Mouse (Mus musculus): Measurements from ENCODE around the gene Gabrb2.

The Gabrb2 gene

DNA sequence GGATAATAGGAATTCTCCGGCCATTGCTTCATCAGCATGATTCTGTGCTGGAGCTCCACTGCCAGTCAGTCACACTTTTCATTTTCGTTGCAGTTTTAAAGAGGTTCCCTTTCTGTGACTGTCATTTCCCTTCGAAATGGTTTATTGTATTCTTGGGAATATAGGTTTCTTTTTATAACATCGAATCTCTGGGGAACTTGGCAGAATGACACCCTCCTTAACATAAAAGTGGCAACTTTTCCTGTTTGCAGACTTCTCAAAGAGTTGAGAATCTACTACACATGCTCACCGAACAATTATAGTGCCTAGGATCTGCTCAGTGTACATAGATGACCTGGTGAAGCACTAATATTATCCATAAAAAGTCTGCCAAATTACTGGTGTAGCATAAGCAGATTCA is 146.5 kb downstream of the Gabrb2 start:
- 29% methylated on average over 5 of the region's 5 CpGs for WGBS

GRCm38 (mm10) chr11:42571467-42571866 is 151.9 kb downstream of the Gabrb2 start:
- 35% methylated on average over 4 of the region's 4 CpGs for WGBS

- WGBS: 47% methylated on average over 3 of the region's 3 CpGs
Observed at GRCm38 (mm10) chr11:42575146-42575873, 155.8 kb downstream of the Gabrb2 start.

- 21% methylated on average over 6 of the region's 6 CpGs for WGBS
Observed at GRCm38 (mm10) chr11:42579804-42580203, 160.2 kb downstream of the Gabrb2 start.

GRCm38 (mm10) chr11:42581123-42581522 is 161.6 kb downstream of the Gabrb2 start:
- WGBS: 78% methylated on average over 4 of the region's 4 CpGs

DNA sequence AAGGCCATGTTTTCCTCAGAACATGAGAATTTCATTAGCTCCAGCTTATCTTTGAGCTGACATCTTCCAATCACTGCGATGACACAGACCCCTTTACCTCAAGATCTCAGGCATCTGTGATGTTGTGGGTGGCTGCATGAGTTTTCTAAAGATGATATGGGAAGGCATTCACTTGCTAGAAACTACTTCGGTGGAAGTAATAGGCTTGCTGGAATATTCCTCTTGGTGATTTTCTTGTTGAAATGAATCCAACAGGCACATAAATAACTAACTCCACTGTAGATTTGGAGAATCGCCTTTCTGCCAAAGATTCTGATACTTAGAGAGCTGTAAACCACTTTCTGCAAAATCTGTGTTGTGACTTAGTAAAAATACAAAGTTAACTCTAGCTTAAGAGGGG is 172.9 kb downstream of the Gabrb2 start:
- WGBS: 50% methylated on average over 3 of the region's 3 CpGs

- 20% methylated on average over 1 of the region's 1 CpGs for WGBS
Observed at GRCm38 (mm10) chr11:42606225-42606624, 186.7 kb downstream of the Gabrb2 start.

DNA sequence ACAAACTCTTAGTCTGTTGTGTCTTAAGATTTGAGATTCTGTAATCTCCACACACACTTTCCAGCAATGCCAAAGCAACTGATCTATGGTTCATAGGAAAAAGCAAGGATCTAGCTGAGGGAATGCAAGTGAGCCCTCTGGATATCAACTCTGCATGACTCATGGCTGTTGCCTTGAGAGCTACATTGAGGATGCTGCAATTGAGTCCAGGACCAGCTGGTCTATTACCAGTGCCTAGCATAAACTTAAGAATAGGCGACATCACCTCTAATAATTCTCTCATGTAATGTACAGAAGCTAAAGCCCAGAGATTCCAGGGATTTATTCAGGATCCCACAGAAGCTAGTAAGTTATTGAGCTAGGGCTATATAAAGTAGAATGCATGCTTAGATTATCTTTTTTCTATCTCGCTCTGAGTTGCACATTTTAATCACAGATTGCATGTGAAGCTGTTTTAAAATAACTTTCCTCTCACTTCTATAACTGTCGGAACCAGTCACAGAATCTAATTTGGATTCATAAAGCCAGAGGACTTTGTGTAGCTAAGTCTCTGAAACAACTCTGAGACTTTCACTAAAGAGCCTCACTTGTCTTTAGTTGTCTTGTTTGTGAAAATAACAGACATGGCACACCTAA is 189.7 kb downstream of the Gabrb2 start:
- WGBS: 48% methylated on average over 3 of the region's 3 CpGs

- WGBS: 54% methylated on average over 2 of the region's 2 CpGs
Observed at GRCm38 (mm10) chr11:42618195-42618594, 198.6 kb downstream of the Gabrb2 start.

DNA sequence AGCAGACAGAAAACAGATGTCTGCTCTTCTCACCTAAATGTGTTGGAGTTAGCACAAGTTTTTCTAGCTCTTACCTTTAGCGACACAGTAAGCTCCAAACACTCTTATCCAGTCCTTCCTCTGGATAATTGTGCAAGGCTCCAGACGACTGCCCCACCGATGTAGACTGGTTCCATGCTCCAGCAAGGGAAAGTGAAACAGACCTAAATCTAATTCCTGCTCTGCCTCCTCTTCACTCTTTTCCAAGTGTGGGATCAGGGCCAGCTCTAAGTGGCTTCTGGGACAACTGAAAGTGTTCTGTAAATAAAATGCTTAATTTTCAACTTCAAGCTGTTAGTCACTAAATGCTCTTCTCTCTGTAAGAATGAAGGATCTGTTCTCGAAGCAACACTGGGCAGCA is 201.6 kb downstream of the Gabrb2 start:
- WGBS: 37% methylated on average over 4 of the region's 4 CpGs

DNA sequence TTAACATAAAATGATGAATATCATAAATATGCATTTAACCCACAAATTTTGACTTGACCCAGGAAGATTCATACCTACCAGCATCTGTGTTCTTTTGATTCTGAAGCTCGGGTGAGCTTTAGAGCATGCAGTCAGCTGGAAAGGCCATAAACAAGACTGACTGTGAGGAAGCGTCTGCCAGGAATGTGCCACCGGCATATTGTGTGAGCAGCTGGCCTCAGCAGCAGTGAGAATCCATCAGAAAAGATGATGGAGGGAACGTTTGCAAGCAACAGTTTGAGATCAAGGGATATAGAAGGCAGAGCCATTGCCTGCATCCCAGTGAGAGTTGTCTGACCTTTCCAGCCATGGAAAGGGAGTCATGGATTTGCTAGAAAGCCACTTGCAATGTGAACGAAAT is 230.6 kb downstream of the Gabrb2 start:
- 46% methylated on average over 5 of the region's 5 CpGs for WGBS

GRCm38 (mm10) chr11:42654189-42654588 is 234.6 kb downstream of the Gabrb2 start:
- 44% methylated on average over 3 of the region's 3 CpGs for WGBS

DNA sequence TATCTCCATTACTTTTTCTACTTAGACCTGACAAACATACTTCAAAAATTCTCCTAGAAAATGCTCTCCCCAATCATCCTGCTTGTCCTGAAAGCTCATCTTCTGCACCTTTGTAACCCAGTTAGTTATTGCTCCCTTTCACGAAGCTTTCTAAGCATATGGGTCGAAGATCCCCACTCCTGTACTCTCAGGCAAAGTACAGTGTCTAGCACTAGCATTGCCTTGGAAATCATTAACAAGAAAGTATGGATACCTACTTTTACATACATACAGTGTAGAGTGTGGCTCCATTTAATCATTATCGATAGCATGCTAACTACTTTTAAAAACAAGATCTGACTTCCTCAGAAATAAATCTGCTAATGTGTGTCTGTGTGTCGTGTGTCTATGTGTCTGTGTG is 249.1 kb downstream of the Gabrb2 start:
- WGBS: 92% methylated on average over 4 of the region's 4 CpGs

All from cerebral cortex, adult 2 months (tissue).